Mouse (Mus musculus): ENCODE data around the gene Gm9758. TPM values are rescaled to one million over a fixed set of nuclear protein-coding genes. Genes with fewer than 3 reads are reported as not detected.
"Not testable (repeated sequence)": the region's sequence is repeated elsewhere in the genome, so short reads cannot be mapped to it uniquely, and the experiment has no call there.

Gene Gm9758
- polyA plus RNA-seq, 1 experiment from 2014 or later = not detected

- not testable (repeated sequence) for H3K9me3 ChIP-seq; H3K27ac ChIP-seq; H3K4me3 ChIP-seq; H3K4me1 ChIP-seq; H3K4me2 ChIP-seq; ATAC-seq (ENCODE audit: insufficient number of reproducible peaks, low FRiP score, low TSS enrichment, low read depth); H3K36me3 ChIP-seq; H3K27me3 ChIP-seq; H3K9ac ChIP-seq
- 26% methylated on average over 4 of the region's 4 CpGs for WGBS
Measured at GRCm38 (mm10) chr5:14927047-14927446, 12.3 kb upstream of the Gm9758 start.

GRCm38 (mm10) chr5:14914361-14914760 lies 338 bp downstream of the Gm9758 start:
- not testable (repeated sequence) for H3K4me1 ChIP-seq; H3K4me2 ChIP-seq; H3K4me3 ChIP-seq; ATAC-seq (ENCODE audit: insufficient number of reproducible peaks, low FRiP score, low TSS enrichment, low read depth); H3K9ac ChIP-seq; H3K27me3 ChIP-seq; H3K36me3 ChIP-seq; H3K27ac ChIP-seq; H3K9me3 ChIP-seq
- WGBS = 69% methylated on average over 2 of the region's 3 CpGs

- H3K9me3 ChIP-seq; H3K27me3 ChIP-seq; H3K27ac ChIP-seq; H3K4me1 ChIP-seq; H3K4me2 ChIP-seq; H3K4me3 ChIP-seq; H3K9ac ChIP-seq; ATAC-seq (ENCODE audit: insufficient number of reproducible peaks, low FRiP score, low TSS enrichment, low read depth); H3K36me3 ChIP-seq: not testable (repeated sequence)
- 12% methylated on average over 3 of the region's 3 CpGs for WGBS
Measured at GRCm38 (mm10) chr5:14903539-14903938, 11.2 kb downstream of the Gm9758 start.

- H3K27ac ChIP-seq = no peak overlapping the region
- no peak for ATAC-seq (ENCODE audit: insufficient number of reproducible peaks, low FRiP score, low TSS enrichment, low read depth)
- 72% methylated on average over 3 of the region's 3 CpGs for WGBS
Measured at GRCm38 (mm10) chr5:14892242-14892641, 22.5 kb downstream of the Gm9758 start.

GRCm38 (mm10) chr5:14885291-14885690 lies 29.4 kb downstream of the Gm9758 start:
- not testable (repeated sequence) for H3K4me1 ChIP-seq; H3K9me3 ChIP-seq; ATAC-seq (ENCODE audit: insufficient number of reproducible peaks, low FRiP score, low TSS enrichment, low read depth); H3K27me3 ChIP-seq; H3K4me3 ChIP-seq; H3K9ac ChIP-seq; H3K36me3 ChIP-seq; H3K27ac ChIP-seq; H3K4me2 ChIP-seq
- whole genome bisulfite sequencing = 66% methylated on average over 2 of the region's 2 CpGs

More at GRCm38 (mm10) chr5:14892242-14892641, 22.5 kb downstream of the Gm9758 start:
- H3K36me3 ChIP-seq = no peaks in the 10 kb centered on the region
- no peaks in the 10 kb centered on the region for H3K4me1 ChIP-seq
- H3K4me2 ChIP-seq = no peak overlapping the region
- H3K27me3 ChIP-seq = no peaks in the 10 kb centered on the region
- no peak overlapping the region for H3K4me3 ChIP-seq
- H3K9me3 ChIP-seq = no peaks in the 10 kb centered on the region
- H3K9ac ChIP-seq = no peak overlapping the region

Other genes starting within 250 kb of the Gm9758 start
- gene Speer4e, start 23.5 kb upstream of the Gm9758 start, polyA plus RNA-seq (2015; fragmentation: Nextera tagmentation; extraction: Ambion mirVana) = not detected in 2 replicates
- gene Gm10354, start 64.0 kb upstream of the Gm9758 start, polyA plus RNA-seq (2015; fragmentation: Nextera tagmentation; extraction: Ambion mirVana) = not detected in 2 replicates
- not detected in 2 replicates for gene Gm17019, start 118.1 kb upstream of the Gm9758 start, polyA plus RNA-seq (2015; fragmentation: Nextera tagmentation; extraction: Ambion mirVana)